Mouse (Mus musculus) bone marrow, adult 2 months (tissue): ENCODE data around the gene Gm7168.

Experiments used
- CTCF ChIP-seq: fragments of 200-500 bp; IDR thresholded peaks from 2 replicates; pipeline ENCODE4 v1.5.1; 2011; ENCODE audit warnings: low read length, control low read depth; ENCODE audit not compliant: control insufficient read depth, insufficient read depth
- POLR2A ChIP-seq: fragments of 200-500 bp; IDR thresholded peaks from 2 replicates; pipeline ENCODE4 v1.6.1; 2011; ENCODE audit warnings: low read depth, mild to moderate bottlenecking, control low read depth, low read length, borderline replicate concordance; ENCODE audit not compliant: control insufficient read depth

- TF ChIP-seq POLR2A (no peak), CTCF (no peak)
Measured at GRCm38 (mm10) chr17:13940487-13940886, 7.7 kb upstream of the Gm7168 start.
